Mouse (Mus musculus): Measurements from ENCODE around the gene C1qtnf5.

- no peak for TF ChIP-seq CTCF (IDR thresholded peaks at IDR 0.05)
- no peak for TF ChIP-seq EP300 (IDR thresholded peaks at IDR 0.05)
These were observed 11.3 kb upstream of the C1qtnf5 start for GRCm38 (mm10) chr9:44095781-44096180.

All from lung, postnatal 0 days (tissue).